Mouse (Mus musculus) hindbrain, postnatal 0 days (tissue): Measurements from ENCODE around the gene Cmtr1. TPM values are rescaled to one million over a fixed set of nuclear protein-coding genes. Genes with fewer than 3 reads are reported as not detected.
A peak's percentile ranks its signal among the peaks of the same experiment; 100 is the strongest.

Experiments used
- ATAC-seq: fragments of 200-750 bp; cut with Nextera tagmentation; 2 replicates; pipeline ENCODE4 v1.8.0; 2017; ENCODE audit warnings: mild to moderate bottlenecking, moderate TSS enrichment, moderate library complexity
- DNase-seq: peaks from one replicate; pipeline ENCODE4 v3.0.0-alpha.2; 2015; ENCODE audit warnings: low spot score
- H3K27ac ChIP-seq: fragments of 300-500 bp; sonication (generic); 2 replicates; pipeline ENCODE4 v1.5.1; 2014; ENCODE audit warnings: mild to moderate bottlenecking
- H3K27me3 ChIP-seq: fragments of 300-500 bp; sonication (generic); 2 replicates; pipeline ENCODE4 v1.6.1; 2014; ENCODE audit warnings: low read length, mixed read lengths; ENCODE audit not compliant: insufficient read depth
- H3K36me3 ChIP-seq: fragments of 300-500 bp; sonication (generic); 2 replicates; pipeline ENCODE4 v1.6.1; 2014; ENCODE audit warnings: low read length, mixed read lengths; ENCODE audit not compliant: insufficient read depth
- H3K4me1 ChIP-seq: fragments of 300-500 bp; sonication (generic); 2 replicates; pipeline ENCODE4 v1.6.1; 2014; ENCODE audit warnings: antibody characterized with exemption, low read length, mixed read lengths; ENCODE audit not compliant: insufficient read depth
- H3K4me2 ChIP-seq: fragments of 300-500 bp; sonication (generic); 2 replicates; pipeline ENCODE4 v1.6.1; 2014; ENCODE audit warnings: low read depth, mild to moderate bottlenecking, low read length, moderate library complexity, mixed read lengths
- H3K4me3 ChIP-seq: fragments of 300-500 bp; sonication (generic); 2 replicates; pipeline ENCODE4 v1.5.1; 2014; ENCODE audit warnings: low read length
- H3K9ac ChIP-seq: fragments of 300-500 bp; sonication (generic); replicated peaks from 2 replicates; pipeline ENCODE4 v1.6.1; 2014; ENCODE audit warnings: mild to moderate bottlenecking, low read length, moderate library complexity, mixed read lengths
- H3K9me3 ChIP-seq: fragments of 300-500 bp; sonication (generic); 2 replicates; pipeline ENCODE4 v1.6.1; 2016; ENCODE audit warnings: low read length, mixed read lengths
- CTCF ChIP-seq: IDR thresholded peaks from 2 replicates; pipeline ENCODE4 v1.5.1; 2016; ENCODE audit warnings: antibody characterized with exemption, control low read depth, low read depth
- WGBS: fragments of 180-500 bp; shearing (Covaris S2); extraction: QIAGEN DNeasy Blood & Tissue Kit; methylation state at CpG from one replicate; pipeline ENCODE4 v1.1.7; 2014; 5-methylcytosine and 5-hydroxymethylcytosine counted together
- polyA plus RNA-seq: library from polyadenylated mRNA; unstranded; fragments of >200 nt; fragmentation: Nextera tagmentation; extraction: Ambion mirVana; gene quantifications from 2 replicates; pipeline ENCODE4 v1.2.1, GENCODE M21; 2015
- total RNA-seq: library from RNA; depleted of rRNA; stranded (reverse); fragments of >200 nt; gene quantifications from 2 replicates; pipeline ENCODE4 v1.2.3, GENCODE M21; 2014

Gene Cmtr1
- total and polyA plus RNA-seq, 2 experiments from 2014 or later = 71.5 to 116 TPM

DNA sequence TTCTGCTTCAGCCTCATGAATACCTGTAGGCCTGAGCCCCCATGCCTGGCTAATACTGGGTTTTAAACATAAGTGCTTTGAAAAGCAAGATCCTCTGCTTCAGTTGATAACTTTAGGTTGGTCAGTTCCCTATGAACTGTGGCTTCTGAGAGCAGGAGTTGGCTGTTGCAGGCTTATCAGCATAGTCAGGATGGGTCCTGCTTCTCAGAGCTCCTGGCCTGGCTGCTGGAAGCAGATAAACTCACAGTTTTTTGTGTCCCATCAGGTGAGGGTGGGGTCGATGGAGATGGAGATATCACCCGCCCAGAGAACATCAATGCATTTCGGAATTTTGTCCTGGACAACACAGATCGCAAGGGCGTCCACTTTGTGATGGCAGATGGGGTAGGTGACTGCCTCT is 26.4 kb downstream of the Cmtr1 start:
- no peaks in the 10 kb centered on the region for H3K9me3 ChIP-seq
- 99% methylated on average over 5 of the region's 5 CpGs for WGBS
- H3K27me3 ChIP-seq = no peaks in the 10 kb centered on the region
- H3K4me3 ChIP-seq = no peak overlapping the region
- no peak for DNase-seq
- no peak overlapping the region for H3K27ac ChIP-seq
- no peak for ATAC-seq
- no peak for TF ChIP-seq CTCF
- H3K4me2 ChIP-seq = no peak overlapping the region
- peaks cover 58% of the 10 kb centered on the region for H3K36me3 ChIP-seq
- H3K4me1 ChIP-seq = no peaks in the 10 kb centered on the region
- no peak overlapping the region for H3K9ac ChIP-seq

- H3K27me3 ChIP-seq = no peaks in the 10 kb centered on the region
- H3K4me1 ChIP-seq = no peaks in the 10 kb centered on the region
- DNase-seq (peak; percentile 15), ATAC-seq (no peak)
- no peaks in the 10 kb centered on the region for H3K9me3 ChIP-seq
- no peak overlapping the region for H3K27ac ChIP-seq
- H3K36me3 ChIP-seq = peaks cover 52% of the 10 kb centered on the region
- no peak overlapping the region for H3K9ac ChIP-seq
- TF ChIP-seq CTCF = no peak
- no peak overlapping the region for H3K4me2 ChIP-seq
- H3K4me3 ChIP-seq = no peak overlapping the region
- WGBS = 59% methylated on average over 6 of the region's 6 CpGs
These were observed 27.0 kb downstream of the Cmtr1 start for GRCm38 (mm10) chr17:29687373-29687772.

DNA sequence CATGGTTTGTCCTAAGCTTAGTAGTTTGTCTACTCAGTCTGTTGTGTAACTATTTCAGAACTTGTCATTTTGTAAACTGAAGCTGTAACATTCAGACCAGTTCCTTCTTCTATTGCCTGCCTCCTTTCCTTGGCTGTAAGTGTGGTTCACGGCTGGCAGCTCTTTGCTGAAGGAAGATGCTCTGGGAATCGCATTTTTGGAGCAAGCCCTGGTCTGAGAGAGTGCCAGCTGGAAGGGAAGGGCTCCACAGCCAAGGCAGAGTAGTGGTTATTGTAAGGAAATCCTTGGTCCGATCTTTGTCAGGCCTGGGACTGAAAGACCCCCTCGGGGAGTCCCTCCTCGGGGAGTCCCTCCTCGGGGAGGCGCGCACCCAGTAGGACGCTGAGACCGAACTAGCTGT is 28.2 kb downstream of the Cmtr1 start:
- no peak overlapping the region for H3K4me2 ChIP-seq
- ATAC-seq = no peak
- H3K36me3 ChIP-seq = peaks cover 51% of the 10 kb centered on the region
- no peak overlapping the region for H3K4me3 ChIP-seq
- H3K27ac ChIP-seq = no peak overlapping the region
- no peaks in the 10 kb centered on the region for H3K27me3 ChIP-seq
- no peak for TF ChIP-seq CTCF
- WGBS = 76% methylated on average over 10 of the region's 10 CpGs
- no peaks in the 10 kb centered on the region for H3K4me1 ChIP-seq
- peak; percentile 18 for DNase-seq
- H3K9ac ChIP-seq = no peak overlapping the region
- no peaks in the 10 kb centered on the region for H3K9me3 ChIP-seq

DNA sequence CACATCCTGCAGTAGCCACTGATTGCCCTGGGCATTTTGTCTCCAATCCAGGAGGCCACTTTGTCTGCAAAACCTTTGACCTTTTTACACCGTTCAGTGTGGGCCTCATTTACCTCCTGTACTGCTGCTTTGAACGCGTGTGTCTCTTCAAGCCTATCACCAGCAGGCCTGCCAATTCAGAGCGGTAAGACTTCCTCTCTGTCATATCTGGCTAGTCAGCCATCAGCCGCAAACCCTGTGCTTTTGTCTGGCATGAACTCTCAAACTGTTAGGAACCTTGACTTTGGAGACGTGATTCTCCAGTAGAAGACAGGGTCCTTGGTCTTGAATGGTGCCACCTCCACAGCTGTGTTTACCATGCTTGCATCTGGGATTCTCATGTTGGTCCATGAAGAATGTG is 29.9 kb downstream of the Cmtr1 start:
- Histone ChIP-seq H3K4me1 (no peaks in the 10 kb centered on the region), H3K36me3 (peaks cover 59% of the 10 kb centered on the region), H3K9ac (no peak overlapping the region), H3K27ac (no peak overlapping the region), H3K4me3 (no peak overlapping the region), H3K27me3 (no peaks in the 10 kb centered on the region), H3K9me3 (no peaks in the 10 kb centered on the region), H3K4me2 (no peak overlapping the region)
- no peak for TF ChIP-seq CTCF
- ATAC-seq (no peak), DNase-seq (no peak)
- 75% methylated on average over 6 of the region's 6 CpGs for WGBS

- Histone ChIP-seq H3K27me3 (no peaks in the 10 kb centered on the region), H3K9me3 (no peaks in the 10 kb centered on the region), H3K27ac (no peak overlapping the region), H3K4me3 (no peak overlapping the region), H3K4me2 (no peak overlapping the region), H3K4me1 (no peaks in the 10 kb centered on the region), H3K36me3 (peaks cover 60% of the 10 kb centered on the region), H3K9ac (no peak overlapping the region)
- no peak for TF ChIP-seq CTCF
- no peak for ATAC-seq
- no peak for DNase-seq
- 88% methylated on average over 2 of the region's 2 CpGs for WGBS
These were observed 32.4 kb downstream of the Cmtr1 start for GRCm38 (mm10) chr17:29692827-29693226.

GRCm38 (mm10) chr17:29693571-29693970 is 33.2 kb downstream of the Cmtr1 start:
- Histone ChIP-seq H3K4me2 (no peak overlapping the region), H3K4me1 (no peaks in the 10 kb centered on the region), H3K9me3 (no peaks in the 10 kb centered on the region), H3K9ac (no peak overlapping the region), H3K36me3 (peaks cover 62% of the 10 kb centered on the region), H3K4me3 (no peak overlapping the region), H3K27ac (no peak overlapping the region), H3K27me3 (no peaks in the 10 kb centered on the region)
- 81% methylated on average over 2 of the region's 2 CpGs for WGBS
- TF ChIP-seq CTCF = no peak
- DNase-seq = no peak
- no peak for ATAC-seq

DNA sequence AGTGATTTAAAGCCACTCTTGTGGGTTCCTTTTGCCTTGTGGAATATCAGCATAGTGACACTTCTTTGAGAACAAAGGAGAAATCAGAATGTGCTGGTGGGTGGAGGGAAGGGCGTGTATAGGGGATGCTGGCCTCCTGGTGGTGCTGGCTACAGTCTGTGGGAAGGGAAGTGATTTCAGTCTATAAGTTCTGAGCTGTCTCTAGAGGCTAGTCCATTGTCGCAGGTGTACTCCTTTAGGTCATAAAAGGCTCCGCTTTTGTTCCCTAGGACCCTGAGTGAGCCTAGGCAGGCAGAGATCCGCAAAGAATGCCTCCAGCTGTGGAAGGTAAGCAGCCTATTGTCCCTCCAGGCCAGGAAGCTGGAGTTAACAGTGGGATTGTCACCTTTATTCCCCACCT is 34.1 kb downstream of the Cmtr1 start:
- peaks cover 68% of the 10 kb centered on the region for H3K36me3 ChIP-seq
- no peak for ATAC-seq
- no peak overlapping the region for H3K27ac ChIP-seq
- no peak overlapping the region for H3K4me2 ChIP-seq
- no peak overlapping the region for H3K9ac ChIP-seq
- H3K4me3 ChIP-seq = no peak overlapping the region
- H3K4me1 ChIP-seq = no peaks in the 10 kb centered on the region
- H3K9me3 ChIP-seq = no peaks in the 10 kb centered on the region
- no peaks in the 10 kb centered on the region for H3K27me3 ChIP-seq
- no peak for DNase-seq
- WGBS = 75% methylated on average over 4 of the region's 4 CpGs
- no peak for TF ChIP-seq CTCF
